Mouse (Mus musculus) gastrocnemius, postnatal 4 days (tissue): Measurements from ENCODE around the gene Lbhd1. TPM values are rescaled to one million over a fixed set of nuclear protein-coding genes. Genes with fewer than 3 reads are reported as not detected.

ENCODE experiments used
- microRNA-seq: library from miRNA; unstranded; fragments of <30 nt; microRNA quantifications from one replicate; pipeline ENCODE4 v1.2.0, GENCODE M21; 2021
- total RNA-seq, 2 experiments: library from RNA; stranded (reverse); gene quantifications; 2 replicates each; pipeline ENCODE4 v1.2.3; 2021

Gene Lbhd1
- total RNA-seq, 2 experiments from 2014 or later: 2.4 to 11.4 TPM

Small RNA genes lying within 50 kb of the gene (microRNA-seq; reads per million reads assigned to microRNA genes)
- gene Mir5136: not detected

Other genes starting within 250 kb of the Lbhd1 start
- under 1 TPM; 0.05 to 0.10 TPM for gene Chrm1, start 219.9 kb upstream of the Lbhd1 start, total RNA-seq
- gene Slc3a2, start 160.4 kb upstream of the Lbhd1 start, total RNA-seq: 10 to 100 TPM; 42.4 to 43.8 TPM
- 10 to 100 TPM; 34.5 to 35.1 TPM for gene Wdr74, start 147.9 kb upstream of the Lbhd1 start, total RNA-seq
- gene 1700092M07Rik, start 143.0 kb upstream of the Lbhd1 start, total RNA-seq: 1 to 10 TPM in 1 of 2 experiments, not detected in 1; 2.5 TPM
- gene Stx5a, start 142.3 kb upstream of the Lbhd1 start, total RNA-seq: 10 to 100 TPM; 59.1 to 60.5 TPM
- 10 to 100 TPM; 70.4 to 80.5 TPM for gene Nxf1, start 126.7 kb upstream of the Lbhd1 start, total RNA-seq
- 10 to 100 TPM; 71.4 to 85.6 TPM for gene Tmem223, start 112.7 kb upstream of the Lbhd1 start, total RNA-seq
- 10 to 100 TPM; 19.3 to 21.9 TPM for gene Tmem179b, start 109.3 kb upstream of the Lbhd1 start, total RNA-seq
- 10 to 100 TPM; 15.5 to 16.9 TPM for gene Taf6l, start 97.3 kb upstream of the Lbhd1 start, total RNA-seq
- 10 to 100 TPM; 61.0 to 65.4 TPM for gene Polr2g, start 85.2 kb upstream of the Lbhd1 start, total RNA-seq
- gene Zbtb3, start 81.2 kb upstream of the Lbhd1 start, total RNA-seq: 1 to 10 TPM; 1.4 to 1.5 TPM
- 10 to 100 TPM; 19.9 to 22.9 TPM for gene Ttc9c, start 64.4 kb upstream of the Lbhd1 start, total RNA-seq
- gene Hnrnpul2, start 63.7 kb upstream of the Lbhd1 start, total RNA-seq: 10 to 100 TPM; 61.3 to 71.0 TPM
- under 1 TPM in 1 of 2 experiments, not detected in 1; 0.67 TPM for gene AC129217.1, start 54.0 kb upstream of the Lbhd1 start, total RNA-seq
- gene Bscl2, start 46.3 kb upstream of the Lbhd1 start, total RNA-seq: 10 to 100 TPM; 22.1 to 24.2 TPM
- gene Gng3, start 44.5 kb upstream of the Lbhd1 start, total RNA-seq: under 1 TPM; 0.17 to 0.26 TPM
- 10 to 100 TPM; 18.7 to 22.9 TPM for gene Lrrn4cl, start 33.0 kb upstream of the Lbhd1 start, total RNA-seq
- gene Ubxn1, start 12.2 kb upstream of the Lbhd1 start, total RNA-seq: 100 to 1,000 TPM; 149 to 158 TPM
- gene Uqcc3, start 2.8 kb upstream of the Lbhd1 start, total RNA-seq: 10 to 100 TPM; 48.1 to 49.3 TPM
- not detected for gene Gm49403, start 198 bp downstream of the Lbhd1 start, total RNA-seq
- gene 1810009A15Rik, start 5.1 kb downstream of the Lbhd1 start, total RNA-seq: 10 to 100 TPM; 30.0 to 30.9 TPM
- gene Gm49416, start 5.2 kb downstream of the Lbhd1 start, total RNA-seq: 1 to 10 TPM; 1.5 to 2.9 TPM
- 10 to 100 TPM; 19.0 to 20.1 TPM for gene Ints5, start 9.3 kb downstream of the Lbhd1 start, total RNA-seq
- 10 to 100 TPM; 74.2 to 77.0 TPM for gene Ganab, start 14.3 kb downstream of the Lbhd1 start, total RNA-seq
- gene B3gat3, start 36.6 kb downstream of the Lbhd1 start, total RNA-seq: 10 to 100 TPM; 29.6 to 31.6 TPM
- 1 to 10 TPM; 4.4 to 4.9 TPM for gene Rom1, start 45.6 kb downstream of the Lbhd1 start, total RNA-seq
- 10 to 100 TPM; 24.3 to 26.7 TPM for gene Eml3, start 45.8 kb downstream of the Lbhd1 start, total RNA-seq
- 10 to 100 TPM; 61.1 to 69.8 TPM for gene Mta2, start 58.1 kb downstream of the Lbhd1 start, total RNA-seq
- 10 to 100 TPM; 12.7 to 14.9 TPM for gene Tut1, start 70.1 kb downstream of the Lbhd1 start, total RNA-seq
- gene Eef1g, start 83.3 kb downstream of the Lbhd1 start, total RNA-seq: 100 to 1,000 TPM; 704 to 748 TPM
- 100 to 1,000 TPM; 377 to 414 TPM for gene Ahnak, start 105.6 kb downstream of the Lbhd1 start, total RNA-seq
- 1 to 10 TPM; 1.7 to 5.3 TPM for gene Scgb1a1, start 204.2 kb downstream of the Lbhd1 start, total RNA-seq